Mouse (Mus musculus) right cerebral cortex, adult 18-20 months (tissue): ENCODE measurements around the gene Mfn1.

Experiments
- DNase-seq: peaks from one replicate; pipeline ENCODE4 v3.0.0; 2022; ENCODE audit warnings: mixed read lengths

Gene Mfn1

DNA sequence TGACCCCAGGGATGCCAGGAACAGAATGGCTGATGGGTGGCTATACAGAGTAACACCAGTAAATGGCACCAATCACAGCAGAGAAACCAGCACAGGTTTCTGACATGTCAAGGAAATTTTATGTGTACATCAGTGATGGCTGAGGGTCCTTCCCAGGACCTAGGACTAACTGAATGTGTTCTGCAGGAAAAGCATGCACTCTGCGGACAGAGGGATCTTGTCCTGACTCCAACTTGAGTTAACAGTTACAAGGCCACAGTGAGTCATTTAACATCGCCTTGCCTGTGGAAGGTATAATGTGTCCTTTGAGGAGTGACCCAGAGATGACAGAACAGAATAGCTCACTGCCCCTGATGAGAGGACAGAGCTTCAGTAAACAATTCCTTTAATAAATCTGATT is 85.5 kb downstream of the Mfn1 start:
- no peak for DNase-seq

DNA sequence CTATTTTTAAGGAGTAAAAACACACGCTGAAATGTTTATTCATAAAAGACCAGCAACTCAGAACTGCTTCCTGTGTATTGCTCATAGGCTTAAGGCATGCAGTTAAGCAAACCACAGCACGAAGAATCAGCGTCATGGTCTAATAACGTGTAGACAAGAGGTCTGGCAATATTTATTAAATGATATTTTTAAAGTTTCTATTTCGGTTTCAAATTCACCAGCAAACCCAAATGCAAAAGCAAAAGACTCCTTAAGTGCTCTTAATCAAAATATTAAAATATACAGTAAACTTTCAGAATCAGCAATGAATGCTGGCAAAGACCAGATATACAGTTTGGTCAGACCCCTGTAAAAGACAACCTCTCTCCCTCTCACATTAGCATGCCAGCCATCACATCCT is 86.1 kb downstream of the Mfn1 start:
- no peak for DNase-seq

DNA sequence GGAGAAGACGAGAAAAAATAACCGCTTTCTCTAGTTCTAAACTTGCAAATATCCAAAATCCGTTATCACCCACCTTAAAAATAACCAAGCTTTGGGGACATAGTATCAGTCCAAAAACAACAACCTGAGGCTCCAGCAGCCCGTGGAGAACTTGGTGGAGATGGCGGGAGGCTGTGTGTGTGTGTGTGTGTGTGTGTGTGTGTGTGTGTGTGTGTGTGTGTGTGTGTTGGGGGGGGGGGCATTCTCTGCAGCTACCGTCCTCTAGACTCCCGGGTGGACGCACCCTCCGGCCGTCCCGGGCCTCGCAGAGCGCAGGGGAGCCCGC is 86.7 kb downstream of the Mfn1 start:
- no peak for DNase-seq

DNA sequence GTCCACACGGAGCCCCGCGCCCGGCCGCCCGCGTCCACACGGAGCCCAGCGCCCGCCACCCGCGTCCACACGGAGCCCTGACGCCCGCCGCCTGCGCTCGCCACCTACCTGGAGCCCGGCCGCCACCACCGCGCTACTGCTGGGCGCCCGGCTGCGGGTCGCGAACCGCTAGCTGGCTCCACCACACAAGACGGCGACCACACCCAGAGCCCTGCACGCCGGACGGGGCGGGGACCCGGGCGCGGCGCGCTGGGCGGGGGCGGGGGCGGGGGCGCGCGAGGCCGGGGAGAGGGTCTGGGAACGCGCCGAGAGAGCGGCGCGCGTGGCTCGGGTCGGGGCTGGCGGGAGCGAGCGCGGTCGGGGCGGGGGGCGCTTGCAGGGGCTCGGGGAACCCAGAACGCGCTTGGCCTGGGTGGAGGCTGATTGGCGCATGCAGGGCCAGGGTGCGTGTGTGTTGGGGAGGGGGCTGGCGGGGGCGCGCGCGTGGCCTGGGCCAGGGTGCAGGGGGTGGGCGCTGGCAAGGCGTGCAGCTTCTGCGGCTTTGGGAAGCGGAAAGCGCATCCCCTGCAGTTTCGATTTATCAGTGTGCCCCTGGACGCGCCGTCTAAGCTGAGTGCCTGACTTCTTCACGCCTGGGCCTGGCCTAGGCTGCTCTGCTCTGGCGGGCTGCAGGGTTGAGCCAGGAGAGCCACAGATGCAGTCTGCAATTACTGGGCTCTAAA is 87.2 kb downstream of the Mfn1 start, which contains the start of gene Gnb4:
Gene Gnb4, minus strand, starts transcription at position 255 of the 722 bp plus-strand sequence.
- DNase-seq: no peak

DNA sequence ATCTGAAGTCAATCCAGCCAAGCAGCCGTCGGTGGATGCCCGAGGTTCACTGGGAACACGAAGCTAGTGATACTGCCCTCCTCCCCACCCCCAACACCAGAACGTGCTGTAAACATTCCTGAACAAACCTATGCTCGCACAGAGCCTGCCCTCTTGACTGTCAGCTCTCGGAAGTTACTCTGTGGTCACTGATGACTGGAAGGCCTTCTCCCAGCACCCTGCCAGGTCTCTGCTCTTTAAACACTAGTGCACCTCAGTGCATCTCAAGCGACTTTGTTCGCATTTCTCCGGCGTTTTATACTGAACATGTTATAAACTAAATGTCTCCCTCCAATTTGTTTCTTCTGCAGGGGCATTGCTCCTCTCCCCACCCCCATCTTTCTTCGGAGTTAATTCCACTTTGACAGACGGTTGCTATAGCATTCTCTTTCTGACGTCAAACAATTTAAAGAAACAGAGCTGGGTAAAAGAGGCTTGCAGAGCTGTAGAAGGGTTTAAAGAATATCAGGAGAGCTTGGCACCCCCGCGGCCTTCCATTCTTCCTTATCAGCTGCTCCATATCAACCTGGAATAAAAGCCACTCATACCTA is 87.9 kb downstream of the Mfn1 start:
- DNase-seq: no peak

DNA sequence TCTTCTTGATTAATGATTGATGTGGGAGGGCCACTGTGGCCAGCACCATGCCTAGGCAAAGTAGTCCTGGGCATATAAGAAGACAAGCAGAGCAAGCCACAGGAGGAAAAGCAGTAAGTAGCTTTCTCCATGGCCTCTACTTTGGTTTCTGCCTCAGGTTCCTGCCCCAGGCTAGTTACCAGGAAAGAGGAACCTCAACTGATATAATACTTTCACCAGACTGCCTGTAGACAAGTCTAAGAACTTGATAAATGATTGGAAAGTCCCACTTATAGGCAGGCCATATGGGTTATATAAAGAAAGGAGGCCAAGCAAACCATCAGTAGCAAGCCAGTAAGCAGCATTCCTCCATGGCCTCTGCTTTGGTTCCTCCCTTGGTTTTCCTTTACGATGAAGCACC is 92.4 kb downstream of the Mfn1 start:
- DNase-seq: no peak

DNA sequence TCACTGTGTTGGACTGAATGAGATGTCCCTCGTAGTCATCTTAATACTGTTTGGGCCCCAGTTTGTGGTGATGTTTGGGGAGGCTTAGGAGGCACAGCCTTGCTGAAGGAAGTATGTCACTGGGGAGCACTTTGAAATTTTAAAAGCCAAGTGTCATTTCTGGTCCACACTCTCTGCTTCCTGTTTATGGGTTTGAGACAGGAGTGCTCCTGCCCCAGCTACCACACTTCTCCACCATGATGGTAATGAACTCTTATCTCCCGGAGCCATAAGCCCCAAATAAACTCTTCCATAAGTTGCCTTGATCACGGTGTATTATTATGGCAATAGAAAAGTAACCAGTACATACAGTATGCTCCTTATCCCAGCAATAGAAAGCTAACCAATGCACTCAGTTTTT is 92.8 kb downstream of the Mfn1 start:
- no peak for DNase-seq

DNA sequence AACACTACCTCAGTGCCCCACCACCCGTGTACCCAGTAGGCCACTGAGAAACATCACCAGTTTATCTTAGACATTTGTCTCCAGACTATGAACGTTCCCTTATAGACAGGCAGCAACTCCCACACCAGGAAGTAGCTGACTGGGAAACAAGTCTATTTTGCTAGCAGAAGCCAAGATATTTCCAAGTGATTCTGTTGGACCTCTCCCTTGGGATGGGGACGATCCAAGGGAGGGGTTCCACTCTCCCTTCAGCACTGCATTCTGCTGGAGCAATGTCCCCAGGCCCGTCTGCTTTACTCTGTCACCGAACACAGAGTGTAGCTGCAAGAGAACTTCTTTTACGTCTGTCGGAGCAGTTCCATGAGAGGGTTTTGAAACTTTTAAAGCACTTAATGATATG is 98.9 kb downstream of the Mfn1 start:
- DNase-seq: no peak
